Mouse (Mus musculus) CH12.LX (cell line): ENCODE data around the gene Fasn. TPM values are rescaled to one million over a fixed set of nuclear protein-coding genes. Genes with fewer than 3 reads are reported as not detected.
"Not testable (repeated sequence)": the region's sequence is repeated elsewhere in the genome, so short reads cannot be mapped to it uniquely, and the experiment has no call there.

Experiments
- DNase-seq: peaks from one replicate; pipeline ENCODE4 v3.0.0-alpha.2; 2013; ENCODE audit errors: extremely low read depth
- H3K27ac ChIP-seq: 2 replicates; pipeline ENCODE4 v1.5.1; 2012; ENCODE audit warnings: low read depth, mild to moderate bottlenecking, control low read depth, moderate library complexity; ENCODE audit not compliant: insufficient read depth
- H3K27me3 ChIP-seq: replicated peaks from 2 replicates; pipeline ENCODE3; 2012; ENCODE audit warnings: inconsistent platforms
- H3K36me3 ChIP-seq, 2 experiments: replicated peaks in 1 of 2; 2 replicates each; pipeline versions ENCODE3 to v1.6.1; 2012; ENCODE audit warnings: inconsistent platforms in 1 of 2, low read length in 1 of 2, mild to moderate bottlenecking in 1 of 2, mixed read lengths in 1 of 2, moderate library complexity in 1 of 2; ENCODE audit not compliant: control insufficient read depth in 1 of 2, insufficient read depth in 1 of 2
- H3K4me1 ChIP-seq, 2 experiments: 2 replicates each; pipeline ENCODE4 v1.6.1; 2012; ENCODE audit warnings: inconsistent platforms in 1 of 2, moderate library complexity in 1 of 2; ENCODE audit not compliant: insufficient read depth in 2 of 2, control insufficient read depth in 1 of 2
- H3K4me2 ChIP-seq: 2 replicates; pipeline ENCODE4 v1.6.1; 2012; ENCODE audit warnings: low read depth, mild to moderate bottlenecking, control low read depth; ENCODE audit not compliant: poor library complexity, insufficient read depth, severe bottlenecking
- H3K4me3 ChIP-seq, 3 experiments: fragments of 150-350 bp in 1 of 3; sonication (generic) in 1 of 3; replicated peaks in 1 of 3; 2 replicates each; pipeline versions ENCODE3 to v1.5.1; 2011 to 2012; ENCODE audit warnings: low read depth in 2 of 3, low read length in 2 of 3, mild to moderate bottlenecking in 2 of 3, moderate library complexity in 2 of 3, control low read depth in 1 of 3, improper control_type of control experiment in 1 of 3, inconsistent platforms in 1 of 3, mixed read lengths in 1 of 3; ENCODE audit not compliant: poor library complexity in 1 of 3
- H3K79me2 ChIP-seq: replicated peaks from 2 replicates; pipeline ENCODE4 v1.6.1; 2012; ENCODE audit warnings: mild to moderate bottlenecking, moderate library complexity; ENCODE audit not compliant: control insufficient read depth, poor library complexity, insufficient read depth, severe bottlenecking; ENCODE audit errors: extremely low read depth
- H3K9ac ChIP-seq: 2 replicates; pipeline ENCODE4 v1.6.1; 2012; ENCODE audit warnings: low read depth, mild to moderate bottlenecking, control low read depth, moderate library complexity; ENCODE audit not compliant: insufficient read depth
- H3K9me3 ChIP-seq: replicated peaks from 2 replicates; pipeline ENCODE3; 2012; ENCODE audit warnings: low read length, inconsistent platforms, mixed read lengths
- CHD1 ChIP-seq: IDR thresholded peaks from 2 replicates; pipeline ENCODE4 v1.6.1; 2012; ENCODE audit warnings: low read depth, low read length, improper control_type of control experiment, inconsistent platforms
- CTCF ChIP-seq, 2 experiments: IDR thresholded peaks in 1 of 2; conservative IDR thresholded peaks in 1 of 2; 2 replicates each; pipeline ENCODE4 v1.5.1; 2011 to 2012; ENCODE audit warnings: low read depth in 2 of 2, low read length in 2 of 2, improper control_type of control experiment in 1 of 2, inconsistent platforms in 1 of 2, mild to moderate bottlenecking in 1 of 2, moderate library complexity in 1 of 2
- E2F4 ChIP-seq: IDR thresholded peaks from 2 replicates; pipeline ENCODE4 v1.6.1; 2011; ENCODE audit warnings: low read depth, low read length, improper control_type of control experiment; ENCODE audit not compliant: insufficient replicate concordance
- HCFC1 ChIP-seq: IDR thresholded peaks from 2 replicates; pipeline ENCODE4 v1.6.1; 2012; ENCODE audit warnings: low read depth, mild to moderate bottlenecking, inconsistent platforms, low read length, improper control_type of control experiment
- IRF4 ChIP-seq: IDR thresholded peaks from 2 replicates; pipeline ENCODE4 v1.6.1; 2014; ENCODE audit warnings: low read depth, mild to moderate bottlenecking, inconsistent platforms, low read length, improper control_type of control experiment
- MAFK ChIP-seq: IDR thresholded peaks from 2 replicates; pipeline ENCODE4 v1.6.1; 2011; ENCODE audit warnings: low read length, improper control_type of control experiment; ENCODE audit not compliant: insufficient replicate concordance
- MAX ChIP-seq: IDR thresholded peaks from 2 replicates; pipeline ENCODE4 v1.6.1; 2011; ENCODE audit warnings: low read length, improper control_type of control experiment
- MAZ ChIP-seq: IDR thresholded peaks from 2 replicates; pipeline ENCODE4 v1.6.1; 2012; ENCODE audit warnings: low read depth, mild to moderate bottlenecking, inconsistent platforms, low read length, improper control_type of control experiment, moderate library complexity
- MEF2A ChIP-seq: IDR thresholded peaks from 2 replicates; pipeline ENCODE4 v1.6.1; 2014; ENCODE audit warnings: low read depth, mild to moderate bottlenecking, inconsistent platforms, low read length, improper control_type of control experiment, borderline replicate concordance
- MXI1 ChIP-seq: IDR thresholded peaks from 2 replicates; pipeline ENCODE4 v1.6.1; 2011; ENCODE audit warnings: mild to moderate bottlenecking, low read depth, low read length, improper control_type of control experiment
- NRF1 ChIP-seq: IDR thresholded peaks from 2 replicates; pipeline ENCODE4 v1.6.1; 2014; ENCODE audit warnings: low read depth, mild to moderate bottlenecking, inconsistent platforms, low read length, improper control_type of control experiment, moderate library complexity
- RCOR1 ChIP-seq: conservative IDR thresholded peaks from 2 replicates; pipeline ENCODE4 v1.6.1; 2012; ENCODE audit warnings: low read depth, mild to moderate bottlenecking, inconsistent platforms, low read length, improper control_type of control experiment
- SIN3A ChIP-seq: IDR thresholded peaks from 2 replicates; pipeline ENCODE4 v1.6.1; 2012; ENCODE audit warnings: low read length, improper control_type of control experiment, inconsistent platforms
- UBTF ChIP-seq: IDR thresholded peaks from 2 replicates; pipeline ENCODE4 v1.6.1; 2012; ENCODE audit warnings: low read depth, mild to moderate bottlenecking, inconsistent platforms, low read length, improper control_type of control experiment, moderate library complexity
- USF1 ChIP-seq: IDR thresholded peaks from 2 replicates; pipeline ENCODE4 v1.6.1; 2014; ENCODE audit warnings: low read depth, mild to moderate bottlenecking, inconsistent platforms, low read length, improper control_type of control experiment
- USF2 ChIP-seq: conservative IDR thresholded peaks from 2 replicates; pipeline ENCODE4 v1.6.1; 2011; ENCODE audit warnings: low read depth, low read length, improper control_type of control experiment
- ZKSCAN1 ChIP-seq: IDR thresholded peaks from 2 replicates; pipeline ENCODE4 v1.6.1; 2012; ENCODE audit warnings: low read depth, inconsistent platforms, low read length, improper control_type of control experiment, borderline replicate concordance
- dilution Hi-C: fragments of 300-500 bp; cut with MboI; formaldehyde crosslinking; loops from 2 replicates; pipeline ENCODE4 v1.14.3; 2020; ENCODE audit warnings: low sequenced_read_pairs; ENCODE audit not compliant: extremely low pct_unique_long_range_greater_than_20kb, extremely low pct_ligation_motif_present
- in situ Hi-C: fragments of 300-500 bp; cut with MboI; formaldehyde crosslinking; loops from 3 replicates; pipeline ENCODE4 v1.14.3; 2019; ENCODE audit warnings: low sequenced_read_pairs, low pct_ligation_motif_present, low pct_unique_long_range_greater_than_20kb, mixed read lengths
- polyA plus RNA-seq: library from polyadenylated mRNA; unstranded; fragments of >175 nt; gene quantifications from 2 replicates; pipeline ENCODE4 v1.2.1, GENCODE M21; 2012; ENCODE audit warnings: low read depth; ENCODE audit not compliant: insufficient read length
- total RNA-seq, 2 experiments: library from RNA; depleted of rRNA; stranded (reverse); fragments of 300-350 nt in 1 of 2; fragments of >200 nt in 1 of 2; gene quantifications; 2 replicates each; pipeline ENCODE4 v1.2.3; 2012 to 2014

The Fasn gene
- total and polyA plus RNA-seq, 3 experiments, result 116 to 300 (median 186) TPM

- Histone ChIP-seq H3K27ac (no peak overlapping the region), H3K9me3 (no peaks in the 10 kb centered on the region), H3K4me1 (peaks cover 0 to 9% of the 10 kb centered on the region in 2 experiments; a peak in 2 of 4 replicates), H3K36me3 (no peaks in the 10 kb centered on the region), H3K4me3 (no peak overlapping the region), H3K27me3 (peaks cover 7% of the 10 kb centered on the region), H3K4me2 (no peak overlapping the region), H3K79me2 (no peaks in the 10 kb centered on the region), H3K9ac (no peak overlapping the region)
- in situ Hi-C loops, result no loop called here
- no peak for TF ChIP-seq MAFK
- TF ChIP-seq MAZ, result no peak
- TF ChIP-seq CTCF (conservative IDR thresholded peaks at IDR 0.05 in 1 of 2, IDR thresholded peaks at IDR 0.05 in 1 of 2; ENCODE audit: low read depth in 2 of 2, low read length in 2 of 2), result no peak
- TF ChIP-seq MEF2A, result no peak
- TF ChIP-seq USF1, result no peak
- no peak for TF ChIP-seq IRF4
- no peak for TF ChIP-seq CHD1
- no peak for TF ChIP-seq SIN3A
- TF ChIP-seq E2F4, result no peak
- TF ChIP-seq USF2, result no peak
- no peak for TF ChIP-seq MXI1
- no peak for TF ChIP-seq MAX
- TF ChIP-seq HCFC1, result no peak
- no peak for TF ChIP-seq RCOR1
- DNase-seq, result no peak
- dilution Hi-C loops, result no loop called here
These were observed 51.6 kb downstream of the Fasn start for GRCm38 (mm10) chr11:120772749-120773148.

GRCm38 (mm10) chr11:120768206-120768605, 56.1 kb downstream of the Fasn start:
- no peaks in the 10 kb centered on the region for H3K9me3 ChIP-seq
- in situ Hi-C loops, result loop anchor here (5.0 kb wide), 1 partner anchor 41 kb away; the partner anchor contains the start of gene Dcxr
- H3K36me3 ChIP-seq, result no peaks in the 10 kb centered on the region
- peaks cover 21% of the 10 kb centered on the region for H3K27me3 ChIP-seq
- no peaks in the 10 kb centered on the region for H3K79me2 ChIP-seq
- H3K9ac ChIP-seq, result no peak overlapping the region
- H3K27ac ChIP-seq, result no peak overlapping the region
- no peak for TF ChIP-seq UBTF
- TF ChIP-seq ZKSCAN1, result no peak
- no peak for TF ChIP-seq NRF1
- no peak for TF ChIP-seq SIN3A
- H3K4me3 ChIP-seq, result no peak overlapping the region
- DNase-seq, result no peak
- no peak overlapping the region for H3K4me2 ChIP-seq
- peaks cover 3 to 5% of the 10 kb centered on the region in 2 experiments; a peak in 2 of 4 replicates for H3K4me1 ChIP-seq
- dilution Hi-C loops, result no loop called here

GRCm38 (mm10) chr11:120767023-120767422, 57.3 kb downstream of the Fasn start:
- H3K9me3 ChIP-seq, H3K4me2 ChIP-seq, H3K36me3 ChIP-seq, H3K4me1 ChIP-seq, H3K79me2 ChIP-seq, H3K27ac ChIP-seq, H3K4me3 ChIP-seq, H3K9ac ChIP-seq, DNase-seq, dilution Hi-C loops: not testable (repeated sequence)
- H3K27me3 ChIP-seq, result peaks cover 25% of the 10 kb centered on the region
- in situ Hi-C loops, result loop anchor here (5.0 kb wide), 1 partner anchor 40 kb away; the partner anchor contains the start of gene Dcxr

- Histone ChIP-seq H3K9me3 (peaks cover 33% of the 10 kb centered on the region), H3K27me3 (peaks cover 25% of the 10 kb centered on the region)
- H3K4me2 ChIP-seq, dilution Hi-C loops, H3K9ac ChIP-seq, DNase-seq, H3K4me3 ChIP-seq, H3K36me3 ChIP-seq, in situ Hi-C loops, H3K79me2 ChIP-seq, H3K27ac ChIP-seq, H3K4me1 ChIP-seq: not testable (repeated sequence)
These were observed 61.0 kb downstream of the Fasn start for GRCm38 (mm10) chr11:120763121-120763999.
